Mouse (Mus musculus): Measurements from ENCODE around the gene Ptges3.
"Not testable (repeated sequence)": the region's sequence is repeated elsewhere in the genome, so short reads cannot be mapped to it uniquely, and the experiment has no call there.

Ptges3 gene

DNA sequence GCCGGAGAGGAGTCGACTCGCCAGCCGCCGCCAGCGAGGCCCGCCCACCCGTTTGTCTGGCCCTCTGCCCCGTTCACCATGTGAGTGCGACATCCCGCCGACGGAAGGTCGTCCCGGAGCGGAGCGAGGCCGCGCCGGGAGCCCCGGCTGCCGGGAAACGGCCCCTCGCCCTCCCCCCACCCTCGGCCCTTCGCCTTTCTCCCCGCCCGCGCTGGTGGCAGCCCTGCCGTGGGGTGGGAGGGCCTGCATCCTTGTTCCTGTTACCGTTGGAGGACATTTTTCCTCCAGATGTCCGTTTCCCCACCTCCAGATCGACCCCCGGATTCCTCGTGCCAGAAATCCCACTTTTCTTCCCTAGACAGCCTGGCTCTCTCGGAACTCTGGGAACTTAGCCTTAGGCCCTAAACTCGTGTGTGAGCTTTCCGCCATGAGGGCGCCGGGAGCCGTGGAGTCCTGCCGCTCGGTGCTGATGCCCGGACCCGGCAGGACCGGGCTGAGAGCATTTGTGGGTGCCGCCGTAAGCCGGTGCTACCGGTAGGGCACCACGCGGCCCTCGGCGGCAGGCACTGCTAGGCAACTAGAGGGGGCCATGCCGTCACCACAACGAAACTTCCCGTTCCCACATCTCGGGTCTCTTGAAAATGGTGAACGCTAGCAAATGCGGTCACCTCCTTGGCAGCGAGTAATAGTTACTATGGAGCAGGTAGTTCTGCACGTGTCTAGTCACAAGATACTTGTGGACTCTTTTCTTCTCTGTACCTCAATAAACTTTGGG, 640 bp downstream of the Ptges3 start:
- DNase-seq (ENCODE audit: low read depth, low spot score) = no peak

GRCm38 (mm10) chr10:128061109-128061508, 2.4 kb downstream of the Ptges3 start:
- DNase-seq (ENCODE audit: low read depth, low spot score) = no peak

DNA sequence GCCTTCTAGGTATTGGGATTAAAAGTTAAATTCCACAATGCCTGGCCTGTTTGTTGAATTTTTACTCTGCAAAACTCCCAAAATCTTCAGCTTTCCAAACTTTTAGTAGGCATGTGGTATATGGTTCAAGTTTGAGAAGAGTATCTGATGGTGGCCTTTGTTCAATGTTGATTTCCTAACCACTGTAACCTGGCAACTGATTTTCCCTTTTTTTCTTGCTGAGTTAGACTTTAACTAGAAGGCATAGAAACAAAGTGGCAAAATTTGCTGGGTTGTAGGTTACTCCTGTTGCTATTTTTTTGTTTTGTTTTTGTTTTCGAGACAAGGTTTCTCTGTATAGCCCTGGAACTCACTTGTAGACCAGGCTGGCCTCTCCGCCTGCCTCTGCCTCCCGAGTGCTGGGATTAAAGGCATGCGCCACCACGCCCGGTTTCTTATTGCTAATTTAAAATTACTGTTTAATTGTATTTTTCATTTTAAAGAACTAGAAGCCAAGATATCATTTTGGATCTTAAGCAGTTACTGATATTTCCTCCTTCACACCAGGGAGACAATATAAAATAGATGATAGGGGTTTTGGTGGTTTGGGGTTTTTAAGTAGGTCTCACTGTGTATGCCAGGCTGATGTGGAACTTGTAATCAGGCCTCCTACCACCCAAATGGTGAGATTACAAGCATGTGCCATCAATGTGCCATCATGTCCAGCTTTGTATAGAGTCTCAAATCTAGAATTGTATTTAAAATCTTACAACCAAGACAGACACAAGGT, 3.7 kb downstream of the Ptges3 start:
- DNase-seq (ENCODE audit: low read depth, low spot score) = no peak

DNA sequence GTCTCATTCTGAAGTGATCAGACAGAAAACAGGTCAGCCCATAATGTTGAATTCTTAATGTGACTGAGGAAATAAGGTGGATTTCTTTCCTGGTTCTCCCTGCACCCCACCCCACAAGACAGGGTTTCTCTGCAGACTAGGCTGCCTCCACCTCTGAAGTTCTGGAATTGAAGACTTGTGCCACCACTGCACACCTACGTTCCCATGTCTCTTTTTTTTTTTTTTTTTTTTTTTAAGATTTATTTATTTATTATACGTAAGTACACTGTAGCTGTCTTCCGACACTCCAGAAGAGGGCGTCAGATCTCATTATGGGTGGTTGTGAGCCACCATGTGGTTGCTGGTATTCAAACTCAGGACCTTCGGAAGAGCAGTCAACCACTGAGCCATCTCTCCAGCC, 7.3 kb downstream of the Ptges3 start:
- no peak for DNase-seq (ENCODE audit: low read depth, low spot score)

- DNase-seq (ENCODE audit: low read depth, low spot score) = no peak
Measured at GRCm38 (mm10) chr10:128069201-128069600, 10.4 kb downstream of the Ptges3 start.

DNA sequence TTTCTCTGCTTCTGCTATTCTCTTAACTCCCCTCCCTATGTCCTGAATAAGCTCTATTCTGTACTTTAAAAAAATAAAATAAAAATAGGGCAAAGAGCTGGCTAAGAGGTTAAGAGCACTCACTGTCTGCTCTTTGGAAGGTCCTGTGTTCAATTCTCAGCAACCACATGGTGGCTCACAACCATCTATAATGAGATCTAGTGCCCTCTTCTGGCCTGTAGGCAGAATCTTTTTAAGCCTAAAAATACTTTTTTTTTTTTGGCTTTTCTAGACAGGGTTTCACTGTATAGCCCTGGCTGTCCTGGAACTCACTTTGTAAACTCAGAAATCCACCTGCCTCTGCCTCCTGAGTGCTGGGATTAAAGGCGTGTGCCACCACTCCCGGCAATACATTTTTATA, 11.7 kb downstream of the Ptges3 start:
- not testable (repeated sequence) for DNase-seq (ENCODE audit: low read depth, low spot score)

DNA sequence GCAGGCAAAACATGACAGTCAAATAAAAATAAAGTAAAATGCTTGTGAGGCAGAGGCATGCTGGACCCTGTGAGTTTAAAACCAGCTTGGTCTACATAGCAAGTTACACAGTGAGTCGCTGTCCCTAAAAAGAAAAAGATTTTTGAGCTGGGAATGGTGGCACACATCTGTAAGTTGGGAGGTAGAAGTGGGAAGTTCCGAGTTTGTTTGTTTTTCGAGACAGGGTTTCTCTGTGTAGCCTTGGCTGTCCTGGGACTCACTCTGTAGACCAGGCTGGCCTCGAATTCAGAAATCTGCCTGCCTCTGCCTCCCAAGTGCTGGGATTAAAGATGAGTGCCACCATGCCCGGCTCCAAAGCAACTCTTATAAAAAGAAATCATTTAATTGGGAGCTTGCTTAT, 19.5 kb downstream of the Ptges3 start:
- not testable (repeated sequence) for DNase-seq (ENCODE audit: low read depth, low spot score)

DNA sequence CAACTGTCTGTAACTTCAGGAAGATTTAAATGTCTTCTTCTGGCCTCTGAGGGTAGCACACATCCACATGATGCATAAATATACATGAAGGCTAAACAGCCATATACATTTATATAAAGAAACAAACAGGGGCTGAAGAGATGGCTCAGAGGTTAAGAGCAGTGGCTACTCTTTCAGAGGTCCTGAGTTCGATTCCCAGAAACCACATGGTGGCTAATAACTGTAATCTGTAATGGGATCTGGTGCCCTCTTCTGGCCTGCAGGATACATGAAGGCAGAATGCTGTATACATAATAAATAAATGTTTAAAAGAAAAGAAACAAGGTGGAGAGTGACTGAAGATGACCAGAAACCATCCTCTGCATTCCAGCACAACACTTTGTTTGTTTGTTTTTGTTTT, 21.7 kb downstream of the Ptges3 start:
- no peak for DNase-seq (ENCODE audit: low read depth, low spot score)

GRCm38 (mm10) chr10:128081807-128082476, 23.2 kb downstream of the Ptges3 start:
- no peak for DNase-seq (ENCODE audit: low read depth, low spot score)

DNA sequence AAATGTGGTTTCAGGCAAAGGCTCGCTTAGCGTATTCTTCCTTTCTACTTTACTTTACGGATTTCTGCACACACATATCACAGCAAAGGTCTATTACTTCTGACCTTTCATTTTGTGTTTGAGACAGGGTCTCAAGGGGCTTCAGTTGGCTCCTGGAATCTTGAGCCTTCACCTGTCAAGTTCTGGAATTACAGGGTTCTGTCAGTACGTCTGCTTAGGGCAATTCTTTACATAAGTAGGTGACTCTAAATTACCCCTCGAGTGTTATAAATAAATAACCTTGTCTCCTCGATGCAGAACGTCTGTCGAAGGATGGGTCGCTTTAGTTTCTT, 23.7 kb downstream of the Ptges3 start:
- DNase-seq (ENCODE audit: low read depth, low spot score) = no peak

DNA sequence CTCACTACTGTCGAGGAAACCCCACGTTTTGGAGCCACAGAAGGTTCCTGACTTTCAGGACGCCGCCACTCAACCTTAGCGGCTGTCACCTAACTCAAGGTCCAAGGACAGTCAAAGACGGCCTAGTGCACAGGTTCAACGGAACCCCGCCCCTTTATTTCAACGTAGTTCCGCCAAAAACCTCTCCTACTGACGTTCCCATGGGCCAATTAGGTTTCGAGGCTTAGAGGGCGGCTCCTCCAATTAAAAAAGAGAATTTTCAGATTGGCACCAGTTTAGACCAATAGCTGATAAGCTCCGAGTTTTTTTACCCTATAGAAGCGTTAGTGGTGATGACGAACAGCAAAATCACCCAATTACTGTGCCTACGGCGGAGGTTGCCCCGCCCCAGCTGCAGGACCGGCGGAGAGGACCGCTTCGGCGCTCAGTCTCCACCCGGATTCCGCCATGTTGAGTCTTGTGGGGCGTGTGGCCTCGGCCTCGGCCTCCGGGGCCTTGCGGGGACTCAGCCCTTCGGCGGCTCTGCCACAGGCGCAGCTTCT, 24.2 kb downstream of the Ptges3 start, which contains the start of gene Atp5b:
Gene Atp5b, plus strand, starts transcription at position 394 of the 542 bp plus-strand sequence.
- peak; percentile 100 for DNase-seq (ENCODE audit: low read depth, low spot score)

DNA sequence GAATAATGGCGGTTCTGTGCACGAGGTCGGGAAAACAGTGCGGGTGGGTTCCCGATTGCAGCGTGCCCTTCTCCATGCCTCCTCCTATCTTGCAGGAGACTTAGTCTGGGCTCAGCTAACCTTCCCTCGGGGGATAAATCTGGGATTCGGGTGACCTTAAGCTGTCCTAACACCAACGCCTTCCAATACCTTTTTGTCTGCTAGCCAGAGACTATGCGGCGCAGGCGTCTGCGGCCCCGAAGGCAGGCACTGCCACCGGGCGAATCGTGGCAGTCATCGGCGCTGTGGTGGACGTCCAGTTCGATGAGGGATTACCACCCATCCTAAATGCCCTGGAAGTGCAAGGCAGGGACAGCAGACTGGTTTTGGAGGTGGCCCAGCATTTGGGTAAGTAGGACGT, 24.9 kb downstream of the Ptges3 start:
- no peak for DNase-seq (ENCODE audit: low read depth, low spot score)

DNA sequence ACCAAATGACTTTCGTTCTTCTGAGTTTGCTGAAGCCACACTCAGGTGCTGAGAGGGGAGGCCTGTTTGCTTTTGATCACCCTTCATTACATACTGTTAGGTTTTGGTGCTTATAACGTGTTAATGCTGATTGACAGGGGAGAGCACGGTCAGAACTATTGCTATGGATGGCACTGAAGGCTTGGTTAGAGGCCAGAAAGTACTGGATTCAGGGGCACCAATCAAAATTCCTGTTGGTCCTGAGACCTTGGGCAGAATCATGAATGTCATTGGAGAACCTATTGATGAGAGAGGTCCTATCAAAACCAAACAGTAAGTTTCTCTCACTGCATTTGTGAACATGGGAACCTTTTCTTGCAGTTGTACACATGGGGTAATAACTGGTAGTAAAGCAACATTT, 25.4 kb downstream of the Ptges3 start:
- DNase-seq (ENCODE audit: low read depth, low spot score) = no peak

- peak; percentile 55 for DNase-seq (ENCODE audit: low read depth, low spot score)
Measured at GRCm38 (mm10) chr10:128086391-128086790, 27.6 kb downstream of the Ptges3 start.

DNA sequence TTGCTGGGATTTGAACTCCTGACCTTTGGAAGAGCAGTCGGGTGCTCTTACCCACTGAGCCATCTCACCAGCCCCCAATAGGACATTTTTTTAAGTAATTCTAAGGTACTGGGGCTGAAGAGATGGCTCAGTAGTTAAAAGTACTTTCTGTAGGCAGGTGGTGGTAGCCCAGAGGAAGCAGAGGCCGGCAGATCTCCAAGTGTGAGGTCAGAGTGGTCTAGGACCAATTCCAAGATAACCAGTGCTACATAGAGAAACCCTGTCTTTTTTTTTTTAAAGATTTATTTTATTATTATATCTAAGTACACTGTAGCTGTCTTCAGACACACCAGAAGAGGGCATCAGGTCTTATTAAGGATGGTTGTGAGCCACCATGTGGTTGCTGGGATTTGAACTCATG, 28.5 kb downstream of the Ptges3 start:
- not testable (repeated sequence) for DNase-seq (ENCODE audit: low read depth, low spot score)

DNA sequence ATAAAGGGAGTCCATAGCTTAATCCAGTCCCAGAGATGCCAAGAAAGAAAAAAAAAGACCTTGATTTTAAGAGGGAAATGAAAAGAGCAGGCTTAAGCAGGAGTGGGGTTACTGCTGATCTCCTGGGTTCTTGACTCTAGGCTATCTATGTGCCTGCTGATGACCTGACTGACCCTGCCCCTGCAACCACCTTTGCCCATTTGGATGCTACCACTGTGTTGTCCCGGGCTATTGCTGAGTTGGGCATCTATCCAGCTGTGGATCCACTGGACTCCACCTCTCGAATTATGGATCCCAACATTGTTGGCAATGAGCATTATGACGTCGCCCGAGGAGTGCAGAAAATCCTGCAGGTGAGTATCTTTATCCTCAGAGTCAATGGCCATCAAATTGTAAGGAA, 29.4 kb downstream of the Ptges3 start:
- DNase-seq (ENCODE audit: low read depth, low spot score) = no peak

DNA sequence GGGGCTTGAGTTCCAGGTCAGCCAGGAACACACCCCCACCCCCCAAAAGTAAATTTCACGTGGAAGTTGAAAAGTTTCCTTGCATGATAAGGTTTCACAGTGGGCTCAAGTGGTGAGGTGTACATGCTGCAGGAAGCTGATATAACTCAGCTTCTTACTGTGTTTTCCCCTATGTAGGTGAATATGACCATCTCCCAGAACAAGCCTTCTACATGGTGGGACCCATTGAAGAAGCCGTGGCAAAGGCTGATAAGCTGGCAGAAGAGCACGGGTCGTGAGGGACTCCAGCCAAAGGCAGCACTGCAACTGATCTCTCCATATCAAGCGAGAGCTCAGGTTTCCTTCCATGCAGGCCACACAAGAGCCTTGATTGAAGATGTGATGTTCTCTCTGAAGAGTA, 31.1 kb downstream of the Ptges3 start:
- no peak for DNase-seq (ENCODE audit: low read depth, low spot score)

GRCm38 (mm10) chr10:128090651-128091563, 32.2 kb downstream of the Ptges3 start:
- DNase-seq (ENCODE audit: low read depth, low spot score) = peak; percentile 96

DNA sequence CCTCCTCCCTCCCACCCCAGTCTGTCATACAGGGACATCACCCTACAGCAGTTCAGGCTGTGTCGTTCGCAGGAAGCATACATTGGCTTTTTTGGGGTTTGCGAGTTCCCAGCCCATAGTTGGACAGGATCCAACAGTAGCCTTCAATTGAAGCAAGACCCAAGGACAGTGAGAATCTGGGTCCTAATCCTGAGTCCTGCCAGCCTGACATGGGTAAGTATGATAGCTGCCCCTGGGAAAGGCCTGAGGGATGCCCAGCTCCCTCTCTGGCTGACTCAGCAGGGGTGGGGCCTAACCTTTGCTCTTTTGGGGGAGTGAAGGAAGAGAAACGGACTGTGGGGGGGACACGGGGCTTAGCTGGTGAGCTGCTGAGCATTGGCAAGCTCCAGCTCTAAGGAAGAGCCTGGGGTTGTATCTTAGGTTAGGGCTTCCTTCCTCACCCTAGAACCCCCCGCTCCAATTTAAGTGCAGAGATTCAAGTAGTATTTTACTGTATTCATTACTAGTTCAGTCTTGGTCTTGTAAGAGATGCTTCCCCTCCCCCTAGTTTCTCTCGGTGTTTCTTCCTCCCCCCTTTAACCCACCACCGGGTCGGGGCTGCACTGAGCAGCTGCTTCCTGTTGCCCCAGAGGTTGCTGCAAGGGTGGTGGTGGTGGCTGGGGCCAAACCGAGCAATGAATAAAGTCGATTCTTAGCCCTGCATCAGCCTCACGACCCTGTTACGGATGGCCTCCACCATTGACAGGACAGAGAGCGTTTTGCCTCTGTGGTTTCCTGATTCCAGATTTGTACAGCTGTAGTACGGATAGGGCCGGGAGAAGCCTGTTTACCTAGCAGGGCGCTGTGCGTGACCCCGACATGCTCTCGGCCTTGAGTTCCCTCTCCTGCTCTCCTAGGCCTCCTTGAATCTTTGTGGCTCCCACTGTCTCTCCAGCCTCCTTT, 33.1 kb downstream of the Ptges3 start, which contains the start of gene Baz2a:
Gene Baz2a, plus strand, starts transcription at position 14 of the 942 bp plus-strand sequence.
- DNase-seq (ENCODE audit: low read depth, low spot score) = peak; percentile 87
